16 mouse cellular contexts compared by ENCODE assay signal in genomic region chr2:101062939-101063338, GRCm38 (mm10).
DNase-seq lines count a peak whose midpoint lies in the region; ATAC-seq and TF ChIP-seq lines count a peak whose summit lies in the region.
"Had no signal": no experiment of that assay in that cellular context is flagged by ENCODE, and none has a peak within 500 bp of the region (broad histone marks: within the 10 kb centered on the region; RNA-seq: fewer than 3 reads in every experiment).

No protein-coding gene starts in this region.

- H3K36me3 ChIP-seq in heart, embryonic 11.5 days (ENCODE audit: control insufficient read depth, insufficient read depth, low read length), result no peaks in the 10 kb centered on the region
- no peaks in the 10 kb centered on the region for H3K36me3 ChIP-seq in kidney, postnatal 0 days (ENCODE audit: insufficient read depth, low read length)
- H3K36me3 ChIP-seq in hindbrain, embryonic 11.5 days (ENCODE audit: control insufficient read depth, insufficient read depth, low read length), result no peaks in the 10 kb centered on the region
- H3K36me3 ChIP-seq: embryonic facial prominence, embryonic 12.5 days; forebrain, embryonic 15.5 days had no signal

- no peak overlapping the region for H3K4me2 ChIP-seq in heart, embryonic 11.5 days
- no peak overlapping the region for H3K4me2 ChIP-seq in kidney, postnatal 0 days (ENCODE audit: low read length)
- no peak overlapping the region for H3K4me2 ChIP-seq in hindbrain, embryonic 11.5 days (replicated peaks; ENCODE audit: low read depth, low read length)
- H3K4me2 ChIP-seq: embryonic facial prominence, embryonic 12.5 days; forebrain, embryonic 15.5 days; hindbrain, embryonic 14.5 days had no signal

- no peaks in the 10 kb centered on the region for H3K9me3 ChIP-seq in heart, embryonic 11.5 days (replicated peaks; ENCODE audit: control insufficient read depth, low read length)
- no peaks in the 10 kb centered on the region for H3K9me3 ChIP-seq in kidney, postnatal 0 days (replicated peaks; ENCODE audit: low read length)
- no peaks in the 10 kb centered on the region for H3K9me3 ChIP-seq in hindbrain, embryonic 11.5 days (ENCODE audit: control insufficient read depth, low read length)
- H3K9me3 ChIP-seq: embryonic facial prominence, embryonic 12.5 days; forebrain, embryonic 15.5 days had no signal

- no peak for TF ChIP-seq CTCF in kidney, postnatal 0 days (IDR thresholded peaks at IDR 0.05; ENCODE audit: low read depth)

- no peak overlapping the region for H3K4me3 ChIP-seq in heart, embryonic 11.5 days (ENCODE audit: low read depth, low read length)
- H3K4me3 ChIP-seq in kidney, postnatal 0 days (replicated peaks; ENCODE audit: low read depth, low read length), result no peak overlapping the region
- no peak overlapping the region for H3K4me3 ChIP-seq in hindbrain, embryonic 11.5 days (ENCODE audit: low read depth, low read length)
- H3K4me3 ChIP-seq: embryonic facial prominence, embryonic 12.5 days; forebrain, embryonic 15.5 days had no signal

- no peaks in the 10 kb centered on the region for H3K27me3 ChIP-seq in heart, embryonic 11.5 days (ENCODE audit: control insufficient read depth, insufficient read depth, low read length)
- no peaks in the 10 kb centered on the region for H3K27me3 ChIP-seq in kidney, postnatal 0 days (ENCODE audit: insufficient read depth, low read length)
- no peaks in the 10 kb centered on the region for H3K27me3 ChIP-seq in hindbrain, embryonic 11.5 days (ENCODE audit: control insufficient read depth, insufficient read depth, low read length)
- H3K27me3 ChIP-seq: embryonic facial prominence, embryonic 12.5 days; forebrain, embryonic 15.5 days had no signal

- DNase-seq in heart, adult 8-10 months (ENCODE audit: low spot score), result peak; percentile 4
- peak; percentile 4 for DNase-seq in kidney, postnatal 0 days (ENCODE audit: low spot score)
- DNase-seq in kidney, adult 18-20 months, result no peak
- peak; percentile 19 for DNase-seq in embryo, embryonic 10 days (ENCODE audit: low spot score)
- peak; percentile 8 for DNase-seq in embryo, embryonic 9.5 days (ENCODE audit: extremely low spot score)
- no peak for DNase-seq in hindbrain, embryonic 11.5 days (ENCODE audit: low spot score)
- DNase-seq in spleen, postnatal 10 days (ENCODE audit: low spot score in 2 of 2), result no peak
- DNase-seq: adrenal gland, postnatal 10 days; cerebellum, adult 11 months; cerebellum, adult 8-10 months; cerebellum, postnatal 14 days; gastrocnemius, postnatal 14 days had no signal

- no peak for ATAC-seq in heart, embryonic 11.5 days (replicated peaks; ENCODE audit: insufficient number of reproducible peaks, low FRiP score, low TSS enrichment)
- ATAC-seq in kidney, postnatal 0 days (replicated peaks; ENCODE audit: low FRiP score, low read depth), result 0 out of 2 replicates have a peak, but pooled peaks have one; percentile 49
- no peak for ATAC-seq in hindbrain, embryonic 11.5 days (ENCODE audit: low FRiP score)
- ATAC-seq: forebrain, embryonic 15.5 days had no signal

- 60% methylated on average over 4 of the region's 4 CpGs for WGBS in heart, embryonic 11.5 days (ENCODE audit: insufficient replicate concordance)
- WGBS in kidney, postnatal 0 days, result 40% methylated on average over 4 of the region's 4 CpGs
- WGBS in hindbrain, embryonic 11.5 days, result 67% methylated on average over 4 of the region's 4 CpGs

- H3K27ac ChIP-seq in heart, embryonic 11.5 days (ENCODE audit: low read depth, low read length), result no peak overlapping the region
- H3K27ac ChIP-seq in kidney, postnatal 0 days, result no peak overlapping the region
- H3K27ac ChIP-seq in hindbrain, embryonic 11.5 days (ENCODE audit: low read depth, low read length), result no peak overlapping the region
- H3K27ac ChIP-seq: embryonic facial prominence, embryonic 12.5 days; forebrain, embryonic 15.5 days; hindbrain, embryonic 14.5 days had no signal

- H3K4me1 ChIP-seq in heart, embryonic 11.5 days (ENCODE audit: control insufficient read depth, insufficient read depth, low read length), result no peaks in the 10 kb centered on the region
- no peaks in the 10 kb centered on the region for H3K4me1 ChIP-seq in kidney, postnatal 0 days (replicated peaks; ENCODE audit: insufficient read depth, low read length)
- H3K4me1 ChIP-seq in hindbrain, embryonic 11.5 days (replicated peaks; ENCODE audit: control insufficient read depth, insufficient read depth, low read length), result no peaks in the 10 kb centered on the region
- H3K4me1 ChIP-seq: embryonic facial prominence, embryonic 12.5 days; forebrain, embryonic 15.5 days had no signal

- no peak overlapping the region for H3K9ac ChIP-seq in heart, embryonic 11.5 days (ENCODE audit: low read depth, low read length)
- no peak overlapping the region for H3K9ac ChIP-seq in kidney, postnatal 0 days (ENCODE audit: low read depth, low read length)
- no peak overlapping the region for H3K9ac ChIP-seq in hindbrain, embryonic 11.5 days (ENCODE audit: low read depth, low read length)
- H3K9ac ChIP-seq: embryonic facial prominence, embryonic 12.5 days; forebrain, embryonic 15.5 days; hindbrain, embryonic 14.5 days had no signal

Comparison
In these comparisons a context has a peak if more than half of its experiments do, and no peak if none do; other contexts are left out.
1. DNase-seq: peak in heart, adult 8-10 months (single experiment), kidney, postnatal 0 days (single experiment), embryo, embryonic 10 days (single experiment) and embryo, embryonic 9.5 days (single experiment); none in kidney, adult 18-20 months (single experiment), hindbrain, embryonic 11.5 days (single experiment) and spleen, postnatal 10 days (0 of 2).